Mouse (Mus musculus) liver, adult (tissue): ENCODE data around the gene Cfap299.

Experiments
- GATA4 ChIP-seq: IDR thresholded peaks from 2 replicates; pipeline ENCODE4 v1.6.1; 2014; ENCODE audit warnings: mild to moderate bottlenecking, low read length; ENCODE audit not compliant: insufficient replicate concordance

Gene Cfap299

DNA sequence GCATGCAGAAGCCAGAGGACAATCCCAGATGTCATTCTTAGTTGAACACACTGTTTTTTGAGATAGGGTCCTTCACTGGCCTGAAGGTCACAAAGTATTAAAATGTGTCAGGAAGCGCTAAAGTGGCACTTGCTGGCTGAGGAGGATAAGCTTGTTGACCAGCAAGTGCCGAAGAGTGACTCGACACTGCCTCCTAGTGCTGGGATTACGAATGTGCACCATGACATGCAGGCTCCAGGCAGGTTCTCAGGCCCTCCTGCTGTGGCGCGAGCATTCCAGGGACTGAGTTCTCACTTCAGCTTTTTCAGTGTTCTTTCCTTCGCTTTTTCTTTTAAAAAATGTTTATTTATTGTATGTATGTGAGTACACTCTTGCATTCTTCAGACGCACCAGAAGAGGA is 34.3 kb downstream of the Cfap299 start:
- TF ChIP-seq GATA4, result no peak

DNA sequence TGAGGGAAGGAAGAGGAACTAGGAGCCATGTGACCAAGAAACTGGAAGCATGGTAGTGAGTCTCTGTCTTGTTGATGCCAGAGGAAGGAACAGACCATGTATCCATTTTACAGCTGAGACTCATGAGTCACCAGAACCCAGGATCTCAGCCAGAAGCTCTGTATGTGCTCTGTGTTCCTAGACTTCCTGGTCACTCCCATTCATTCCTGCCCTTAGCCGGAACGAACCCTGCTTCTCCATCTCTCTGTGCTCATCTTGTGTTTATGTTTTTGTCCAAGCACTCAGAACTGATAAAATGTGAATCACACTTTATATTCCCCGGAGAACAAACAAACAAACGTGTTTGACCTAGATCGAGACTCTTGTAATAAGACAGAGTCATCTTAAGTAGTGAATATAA is 36.2 kb downstream of the Cfap299 start:
- no peak for TF ChIP-seq GATA4

DNA sequence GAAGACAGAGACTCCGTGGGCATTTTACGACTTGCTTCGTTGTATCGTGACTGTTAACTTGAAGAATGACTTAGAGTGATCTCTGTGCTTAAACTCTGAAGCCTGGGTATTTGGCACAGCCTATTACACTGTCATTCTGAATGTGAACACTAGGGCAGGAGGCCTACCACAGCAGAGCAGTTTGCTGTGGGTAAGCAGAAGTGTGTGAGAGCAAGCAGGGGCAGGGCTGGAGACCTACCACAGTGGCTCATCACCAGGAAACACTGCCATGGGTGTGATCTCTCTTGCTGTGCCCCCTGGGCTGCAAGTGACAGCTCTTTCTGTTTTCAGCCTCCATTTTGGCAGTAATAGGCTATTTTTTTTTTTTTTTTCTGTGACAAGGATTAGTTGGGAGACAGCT is 39.7 kb downstream of the Cfap299 start:
- no peak for TF ChIP-seq GATA4

DNA sequence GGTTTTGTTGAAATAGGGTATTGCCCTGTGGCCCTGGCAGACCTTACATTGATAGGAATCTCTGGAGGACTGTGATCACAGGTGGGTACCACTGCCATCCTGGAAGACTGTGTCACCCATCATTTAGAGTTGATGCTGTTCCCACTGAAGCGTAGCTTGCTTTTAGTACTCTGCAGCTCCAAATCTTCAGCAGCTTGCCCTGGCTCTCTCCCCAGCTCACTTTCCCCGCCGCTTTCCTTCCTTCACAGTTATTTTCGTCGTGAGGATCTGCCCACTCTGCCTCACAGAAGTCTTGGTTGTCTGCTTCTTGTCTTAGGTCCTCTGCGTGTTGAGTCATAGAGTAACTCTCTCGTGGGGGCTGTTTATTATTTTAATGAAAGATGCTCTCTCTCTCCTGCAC is 40.3 kb downstream of the Cfap299 start:
- TF ChIP-seq GATA4, result no peak

DNA sequence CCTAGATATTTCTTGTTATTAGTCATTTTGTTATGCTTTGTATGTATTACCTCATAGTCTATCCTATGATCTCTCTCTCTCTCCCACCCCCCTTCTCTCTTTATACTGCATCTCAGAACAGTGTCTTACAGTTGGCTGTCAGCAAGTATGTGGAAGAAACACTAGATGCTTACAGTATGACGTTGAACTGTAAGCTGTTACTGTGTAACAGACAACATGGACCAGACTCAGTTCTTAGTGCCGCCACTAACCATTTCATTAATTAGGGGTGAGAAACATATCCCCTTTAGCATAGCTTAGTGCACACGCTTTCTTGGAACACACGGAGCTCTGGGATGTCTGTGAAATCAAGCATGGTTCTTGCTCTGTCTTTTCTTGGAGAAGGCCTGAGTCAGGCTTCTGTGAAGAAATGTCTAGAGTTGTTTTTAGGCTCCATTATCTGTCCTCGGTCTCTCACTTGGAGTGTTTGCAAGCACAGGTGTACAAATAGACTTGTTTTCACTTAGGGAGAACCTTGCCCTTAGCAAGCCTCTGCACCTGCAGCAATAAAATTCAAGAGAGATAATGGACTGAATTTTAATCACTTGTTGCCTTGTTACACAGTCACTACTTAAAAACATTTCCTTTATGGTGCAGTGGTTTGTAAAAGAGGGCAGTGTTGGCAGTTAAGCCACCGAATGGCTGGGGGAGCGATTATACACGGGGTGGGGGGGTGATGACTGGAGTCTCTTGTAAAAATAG is 47.1 kb downstream of the Cfap299 start:
- TF ChIP-seq GATA4, result no peak

DNA sequence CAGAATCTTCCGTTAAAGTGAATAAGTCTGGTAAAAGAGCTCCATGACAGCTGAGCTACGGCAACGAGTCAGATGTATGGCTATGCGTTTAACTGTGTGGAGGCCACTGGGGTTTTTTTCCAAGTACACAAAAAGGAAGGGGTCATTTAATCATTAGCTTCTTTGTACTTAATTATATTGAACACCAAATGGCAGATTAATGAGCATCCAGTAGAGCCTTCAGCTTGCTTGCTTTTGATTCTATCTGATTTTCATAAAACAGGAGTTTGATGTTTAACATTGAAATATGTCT is 47.6 kb downstream of the Cfap299 start:
- no peak for TF ChIP-seq GATA4

DNA sequence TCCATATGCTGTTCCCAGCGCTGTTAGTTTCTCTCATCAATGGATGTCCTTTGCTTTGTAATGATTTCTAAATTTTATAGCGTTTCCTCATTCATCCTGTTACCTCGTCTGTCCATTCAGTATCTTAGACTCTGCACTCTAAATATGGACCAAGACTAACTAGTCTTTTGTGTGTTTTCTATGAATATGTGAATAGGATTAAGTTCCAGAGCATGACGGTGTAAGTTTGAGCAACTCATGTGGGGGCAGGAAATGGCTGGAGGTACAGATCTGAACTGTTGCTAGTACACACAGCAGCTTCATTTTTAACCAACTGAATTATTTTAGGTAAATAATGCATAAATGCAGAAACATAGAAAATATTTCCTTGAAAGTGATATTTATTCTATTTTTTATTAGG is 51.3 kb downstream of the Cfap299 start:
- no peak for TF ChIP-seq GATA4

DNA sequence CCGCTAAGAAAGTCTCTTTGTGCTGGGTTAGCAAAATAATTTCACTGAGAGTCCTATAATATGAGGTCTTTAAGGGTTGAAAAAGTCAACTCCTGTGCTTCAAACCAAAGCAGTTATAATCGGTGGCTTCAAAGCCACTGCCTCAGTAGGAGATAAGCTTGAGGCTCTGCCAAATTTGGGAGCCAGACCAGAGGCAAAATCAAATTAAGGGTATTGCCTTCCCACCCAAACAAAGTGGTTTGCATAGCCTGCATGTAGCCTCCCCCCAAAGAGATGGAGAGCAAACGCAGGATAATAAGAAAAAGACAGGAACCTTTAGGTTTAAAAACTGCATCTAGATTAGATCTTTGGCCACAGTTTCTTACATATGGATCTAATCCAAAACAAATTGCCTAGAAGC is 58.0 kb downstream of the Cfap299 start:
- TF ChIP-seq GATA4, result no peak

DNA sequence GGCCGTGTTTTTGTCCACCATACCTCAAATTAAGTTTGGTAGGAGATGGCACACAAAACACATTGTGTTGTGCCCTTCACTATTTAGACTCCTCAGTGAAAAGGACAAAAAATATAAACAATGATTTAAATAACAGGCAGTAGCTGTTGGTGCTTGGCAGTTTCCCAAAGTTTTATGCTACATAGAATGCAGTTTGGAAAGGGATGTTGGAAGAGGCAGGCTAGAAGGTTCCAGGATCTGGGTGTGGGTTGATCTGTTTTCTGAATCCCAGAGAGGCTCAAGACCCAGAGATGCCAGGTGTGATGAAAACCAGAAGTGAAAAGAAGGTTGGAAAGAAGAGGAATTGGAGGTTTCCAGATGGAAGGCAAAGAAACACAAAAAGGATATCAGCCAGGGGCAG is 73.1 kb downstream of the Cfap299 start:
- no peak for TF ChIP-seq GATA4

DNA sequence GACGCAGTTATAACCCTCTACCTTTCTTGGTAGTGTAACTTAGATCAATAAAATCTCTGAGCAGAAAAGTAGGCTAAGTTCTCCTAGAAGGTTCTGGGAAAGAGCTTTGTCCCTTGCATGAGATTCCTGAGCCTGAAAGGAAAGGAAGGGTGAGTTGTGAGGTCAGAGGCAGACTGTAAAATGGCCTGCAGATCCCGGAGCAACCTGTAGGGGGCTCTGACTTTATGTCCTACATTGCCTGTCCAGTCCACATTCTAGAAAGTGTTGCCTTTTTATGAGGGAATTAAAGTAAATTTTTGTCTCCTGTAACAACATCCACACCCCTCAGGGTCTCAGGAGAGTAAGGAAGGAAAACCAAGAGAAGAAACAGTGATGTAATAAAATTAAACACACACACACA is 81.0 kb downstream of the Cfap299 start:
- no peak for TF ChIP-seq GATA4

DNA sequence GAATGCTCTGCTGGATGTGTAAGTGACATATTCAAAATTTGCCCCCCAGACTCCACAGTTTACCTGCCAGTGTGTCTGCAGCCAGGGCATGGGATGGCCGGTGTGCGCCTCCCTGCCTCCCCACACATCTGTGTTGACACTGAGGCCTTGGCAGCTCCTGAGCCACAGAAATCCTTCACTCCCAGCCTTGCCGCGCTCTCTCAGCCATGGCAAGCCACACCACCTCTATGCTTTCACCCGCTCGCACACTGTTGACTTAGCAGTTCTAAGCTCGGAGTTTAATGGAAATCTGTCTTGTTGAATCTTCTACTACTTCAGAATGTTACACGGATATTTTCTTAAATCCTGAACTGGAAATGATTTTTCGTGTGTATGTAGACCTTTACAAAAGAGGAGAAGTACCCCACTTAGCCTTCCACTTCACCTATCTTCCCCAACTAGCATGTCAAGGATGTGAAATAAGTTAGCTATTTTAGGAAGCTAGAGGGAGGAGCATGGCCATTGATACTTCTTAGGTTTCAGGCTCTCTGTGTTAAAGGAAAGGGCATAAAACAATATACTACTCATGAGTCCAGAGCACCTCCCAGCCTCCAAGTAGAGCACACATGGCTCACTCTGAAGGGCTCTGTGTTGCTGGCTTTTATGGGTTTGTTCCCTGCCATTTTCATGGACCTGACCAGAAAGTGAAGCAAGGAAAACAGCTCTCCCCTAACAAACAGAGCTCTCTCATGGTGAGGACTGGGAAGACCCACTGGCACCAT is 87.5 kb downstream of the Cfap299 start:
- TF ChIP-seq GATA4, result no peak

DNA sequence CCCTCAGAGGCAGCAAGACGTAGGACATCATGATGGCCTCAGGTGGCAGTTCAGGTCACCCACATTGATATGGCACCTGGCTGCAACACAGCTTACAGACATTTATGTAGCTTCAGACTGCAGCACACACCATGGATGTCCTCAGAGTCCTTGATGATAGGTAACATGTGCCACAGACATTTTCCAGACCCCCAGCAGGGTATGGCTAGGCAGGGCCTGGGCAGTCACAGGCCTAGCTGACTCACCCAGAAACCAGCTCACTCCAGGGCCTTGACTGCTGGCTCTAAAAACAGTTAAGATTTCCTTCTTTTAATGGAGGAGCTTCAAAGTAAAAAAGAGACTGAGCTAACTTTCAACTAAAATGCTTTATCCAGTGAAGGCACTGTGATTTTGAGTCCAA is 95.9 kb downstream of the Cfap299 start:
- no peak for TF ChIP-seq GATA4

DNA sequence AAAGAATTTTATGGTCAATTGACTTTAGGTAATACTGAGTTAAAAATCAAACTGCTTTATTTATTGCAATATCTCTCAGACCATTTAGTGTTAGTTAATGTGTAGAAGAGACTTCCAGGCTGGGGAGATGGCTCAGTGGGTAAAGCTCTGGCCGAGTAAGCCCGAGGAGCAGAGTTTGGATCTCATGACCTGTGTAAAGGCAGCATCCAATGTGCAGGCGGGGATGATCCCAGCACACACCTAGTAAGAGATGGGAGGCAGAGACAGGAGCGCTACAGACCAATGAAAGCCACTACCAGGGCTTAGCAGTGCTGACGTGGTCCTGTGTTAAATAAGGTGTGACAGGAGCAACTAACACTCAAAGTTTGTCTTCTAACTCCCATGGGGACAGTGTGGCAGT is 97.0 kb downstream of the Cfap299 start:
- no peak for TF ChIP-seq GATA4

DNA sequence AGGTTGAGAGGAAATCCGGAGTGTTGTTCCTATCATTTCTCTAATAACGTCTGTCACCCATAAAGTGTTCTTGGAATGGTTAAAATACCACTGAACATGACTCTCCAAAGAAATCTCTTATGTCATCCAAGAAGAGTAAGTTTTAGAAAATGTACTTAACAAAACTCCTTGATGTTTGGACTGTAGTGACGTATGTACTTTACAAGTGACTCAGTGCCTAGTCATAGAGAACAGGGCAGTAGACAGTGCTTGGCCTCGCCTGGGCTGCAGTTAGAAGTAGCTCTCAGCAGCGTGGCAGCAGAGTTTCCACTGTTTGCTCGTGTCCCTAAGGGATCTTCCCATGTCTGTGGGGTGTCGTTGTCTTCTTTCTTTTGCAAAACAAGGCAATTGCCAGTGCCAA is 101.0 kb downstream of the Cfap299 start:
- TF ChIP-seq GATA4, result no peak

DNA sequence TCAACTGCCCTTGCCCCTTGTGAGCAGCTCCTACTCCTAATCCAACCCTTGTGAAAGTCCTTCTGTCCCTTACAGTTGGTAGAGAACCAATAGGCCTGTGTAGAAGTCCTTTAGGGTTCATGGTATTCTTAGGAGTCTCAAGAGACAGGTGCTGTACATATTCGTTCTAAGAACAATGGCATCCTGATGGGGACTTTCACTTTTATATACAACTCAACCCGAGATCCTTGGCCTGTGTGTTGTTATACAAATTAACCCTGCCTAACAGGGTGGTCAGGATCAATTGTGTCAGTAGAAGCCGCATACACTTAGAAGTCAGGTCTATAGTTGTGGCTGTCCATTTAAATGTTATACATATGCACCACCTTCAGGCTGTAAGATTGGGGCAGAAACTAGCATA is 109.6 kb downstream of the Cfap299 start:
- TF ChIP-seq GATA4, result no peak

DNA sequence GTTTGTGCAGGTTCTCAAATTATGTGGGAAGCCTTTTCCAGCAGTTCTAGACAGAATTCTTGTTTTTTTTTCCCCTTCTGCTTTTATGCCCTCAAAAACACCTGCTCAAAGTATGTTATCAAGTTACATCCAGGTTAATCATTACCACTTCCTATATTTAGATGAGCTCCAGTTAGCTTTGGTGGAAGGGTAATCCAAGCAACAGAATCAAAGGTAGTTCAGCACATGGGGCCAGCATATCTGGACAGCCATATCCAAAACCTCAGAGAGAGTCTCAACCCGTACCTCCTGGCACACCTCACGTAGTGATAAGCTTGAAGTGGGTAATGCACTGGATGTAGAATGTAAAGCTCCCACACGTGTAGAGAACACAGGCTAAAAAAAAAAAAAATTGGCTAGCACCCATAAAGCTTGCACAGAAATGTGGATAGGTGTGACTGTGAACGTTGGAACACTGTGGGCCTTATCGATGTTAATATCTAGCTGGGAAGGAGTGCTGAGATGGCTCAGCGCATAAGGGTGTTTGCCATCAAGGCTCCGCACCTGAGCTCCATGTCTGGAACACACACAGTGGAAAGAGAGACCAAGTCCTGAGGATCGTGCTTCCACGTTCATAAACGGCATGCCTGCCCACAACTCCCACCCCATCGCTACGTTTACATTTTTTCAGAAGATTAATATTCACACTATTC is 117.8 kb downstream of the Cfap299 start:
- no peak for TF ChIP-seq GATA4
